Mouse (Mus musculus): ENCODE measurements at regions not wholly inside any gene's neighbourhood (a gene's known extent, or its start where the extent isn't known, plus 50 kb on each side); places are given as distances from the start of the nearest gene placed in this dataset.
"Not testable (repeated sequence)": the region's sequence is repeated elsewhere in the genome, so short reads cannot be mapped to it uniquely, and the experiment has no call there.

- DNase-seq (ENCODE audit: low read depth, low spot score), result not testable (repeated sequence)
Observed at GRCm38 (mm10) chr6:3201507-3201906, 197.9 kb downstream of the Samd9l start.

- DNase-seq (ENCODE audit: low read depth, low spot score), result no peak
Observed at GRCm38 (mm10) chr6:3201107-3201506, 198.3 kb downstream of the Samd9l start.

DNA sequence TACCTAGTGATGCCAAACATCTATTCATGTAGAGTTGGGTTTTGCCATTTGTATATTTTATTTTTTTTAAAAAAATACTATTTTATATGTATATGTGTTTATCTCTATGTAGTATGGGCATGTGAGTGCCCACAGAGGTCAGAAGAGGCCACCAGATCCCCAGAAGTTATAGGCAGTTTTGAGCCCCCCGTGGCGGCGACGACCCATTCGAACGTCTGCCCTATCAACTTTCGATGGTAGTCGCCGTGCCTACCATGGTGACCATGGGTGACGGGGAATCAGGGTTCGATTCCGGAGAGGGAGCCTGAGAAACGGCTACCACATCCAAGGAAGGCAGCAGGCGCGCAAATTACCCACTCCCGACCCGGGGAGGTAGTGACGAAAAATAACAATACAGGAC is 198.8 kb downstream of the Samd9l start:
- DNase-seq (ENCODE audit: low read depth, low spot score), result peak; percentile 69

GRCm38 (mm10) chr6:3192424-3192820 is 206.9 kb downstream of the Samd9l start:
- DNase-seq (ENCODE audit: low read depth, low spot score), result not testable (repeated sequence)

DNA sequence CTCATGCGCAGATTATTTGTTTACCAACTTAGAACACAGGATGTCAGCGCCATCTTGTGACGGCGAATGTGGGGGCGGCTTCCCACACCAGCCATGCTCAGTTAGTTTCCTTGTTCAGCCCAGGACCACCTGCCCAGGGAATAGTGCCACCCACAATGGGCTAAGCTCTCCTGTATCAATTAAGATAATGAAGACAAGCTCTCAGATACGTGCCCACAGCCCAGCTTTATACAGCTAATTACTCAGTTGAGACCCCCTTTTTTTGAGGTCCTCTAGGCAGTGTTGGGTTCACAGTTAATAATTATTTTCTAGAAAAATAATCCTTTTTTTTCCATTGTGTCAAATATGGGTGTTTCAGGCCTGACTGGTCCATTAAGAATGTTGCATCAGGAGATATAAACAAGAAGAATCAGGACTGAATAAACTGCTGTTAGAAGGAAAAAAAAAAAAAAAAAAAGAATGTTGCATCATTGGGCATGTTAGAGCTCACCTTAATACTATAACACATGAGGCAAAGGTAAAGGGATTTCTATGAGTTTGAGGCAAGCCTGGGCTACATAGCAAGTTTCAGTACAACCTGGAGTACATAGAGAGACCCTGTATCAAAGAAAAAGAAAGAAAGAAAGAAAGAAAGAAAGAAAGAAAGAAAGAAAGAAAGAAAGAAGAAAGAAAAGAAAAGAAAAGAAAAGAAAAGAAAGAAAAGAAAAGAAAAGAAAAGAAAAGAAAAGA is 207.5 kb downstream of the Samd9l start:
- DNase-seq (ENCODE audit: low read depth, low spot score), result not testable (repeated sequence)

DNA sequence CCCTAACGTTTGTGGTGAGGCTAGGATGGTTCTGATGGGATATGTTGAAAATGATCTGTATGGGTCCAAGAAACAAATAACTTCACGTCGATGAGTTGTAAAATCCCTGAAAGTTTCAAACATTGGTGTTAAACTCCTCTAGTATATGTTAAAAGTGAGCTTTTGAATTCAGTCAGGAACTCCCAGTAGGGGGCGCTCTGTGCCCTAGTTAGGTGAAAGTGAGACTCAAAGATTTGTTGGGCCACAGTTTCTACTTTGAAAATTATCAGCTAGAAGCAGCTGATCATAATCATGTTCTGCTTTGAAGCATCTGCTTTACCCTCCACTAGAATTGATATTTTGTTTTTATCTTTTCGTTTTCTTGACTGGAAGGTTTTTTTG is 215.6 kb downstream of the Samd9l start:
- DNase-seq (ENCODE audit: low read depth, low spot score), result no peak

DNA sequence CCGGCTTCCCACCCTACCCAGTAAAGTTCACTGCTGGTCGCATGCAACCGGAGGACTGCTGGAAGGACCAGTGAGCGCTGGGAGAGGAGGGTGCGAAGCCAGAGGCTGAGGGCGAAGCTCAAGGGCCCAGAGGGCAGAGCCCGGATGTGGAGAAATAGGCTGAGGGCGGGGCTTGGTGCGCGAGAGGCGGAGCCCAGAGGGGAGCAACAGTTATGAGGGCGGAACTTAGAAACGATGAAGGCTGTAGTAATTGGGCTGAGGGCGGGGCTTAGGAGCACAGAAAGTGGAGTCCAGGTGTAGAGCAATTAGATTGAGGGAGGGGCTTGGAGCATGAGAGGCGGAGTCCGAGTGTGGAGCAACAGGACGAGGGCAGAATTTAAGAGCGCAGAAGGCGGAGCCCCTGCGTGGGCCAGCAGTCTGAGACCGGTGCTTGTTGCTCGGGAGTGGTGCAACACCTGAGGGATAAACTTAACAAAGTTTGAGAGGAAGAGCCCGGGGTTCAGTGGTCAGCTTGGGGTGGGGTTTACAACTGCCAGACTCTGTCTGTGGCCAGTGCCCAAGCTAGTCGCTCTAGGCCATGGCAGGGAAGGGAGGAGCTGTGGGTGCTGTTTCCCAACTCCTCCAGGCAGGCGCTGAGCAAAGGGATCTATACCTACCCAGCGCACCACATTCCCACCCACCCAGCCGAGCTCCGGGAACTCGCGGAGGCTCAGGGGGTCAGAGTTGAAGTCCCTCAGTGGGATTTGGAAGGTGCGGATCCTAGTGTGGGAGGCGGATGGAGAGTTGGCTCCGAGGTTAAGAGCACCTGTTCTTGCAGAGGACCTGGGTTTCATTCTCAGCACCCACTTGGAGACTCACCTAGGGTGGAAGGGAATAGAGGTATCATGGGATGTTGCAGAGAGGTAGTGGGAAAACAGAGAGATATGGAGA is 216.2 kb downstream of the Samd9l start:
- DNase-seq (ENCODE audit: low read depth, low spot score), result peak; percentile 22

DNA sequence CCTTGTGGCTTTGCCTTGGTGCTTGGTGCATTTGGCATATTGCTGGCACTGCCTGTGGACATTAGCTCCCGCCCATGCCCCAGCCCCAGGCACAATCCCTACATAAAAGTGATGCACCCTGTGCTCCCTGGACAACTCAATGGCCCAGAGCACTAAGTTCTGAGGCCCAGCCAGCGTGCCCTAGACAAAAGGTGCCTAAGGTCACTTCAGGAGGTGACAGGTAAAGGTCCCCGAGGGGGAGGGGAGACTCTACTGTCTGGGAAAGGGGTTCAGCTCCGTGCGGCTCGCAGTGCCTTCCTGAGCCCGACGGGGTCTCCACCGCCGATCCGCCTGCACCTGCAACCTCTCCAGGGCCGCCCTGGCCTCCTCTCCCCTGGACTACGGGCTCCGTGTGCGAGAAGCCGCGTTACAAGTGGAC is 216.9 kb downstream of the Samd9l start:
- not testable (repeated sequence) for DNase-seq (ENCODE audit: low read depth, low spot score)

GRCm38 (mm10) chr6:3179603-3180348 is 219.6 kb downstream of the Samd9l start:
- DNase-seq (ENCODE audit: low read depth, low spot score), result not testable (repeated sequence)

- not testable (repeated sequence) for DNase-seq (ENCODE audit: low read depth, low spot score)
Observed at GRCm38 (mm10) chr6:3169479-3169878, 229.9 kb downstream of the Samd9l start.

GRCm38 (mm10) chr6:3166149-3166548 is 233.2 kb downstream of the Samd9l start:
- not testable (repeated sequence) for DNase-seq (ENCODE audit: low read depth, low spot score)

DNA sequence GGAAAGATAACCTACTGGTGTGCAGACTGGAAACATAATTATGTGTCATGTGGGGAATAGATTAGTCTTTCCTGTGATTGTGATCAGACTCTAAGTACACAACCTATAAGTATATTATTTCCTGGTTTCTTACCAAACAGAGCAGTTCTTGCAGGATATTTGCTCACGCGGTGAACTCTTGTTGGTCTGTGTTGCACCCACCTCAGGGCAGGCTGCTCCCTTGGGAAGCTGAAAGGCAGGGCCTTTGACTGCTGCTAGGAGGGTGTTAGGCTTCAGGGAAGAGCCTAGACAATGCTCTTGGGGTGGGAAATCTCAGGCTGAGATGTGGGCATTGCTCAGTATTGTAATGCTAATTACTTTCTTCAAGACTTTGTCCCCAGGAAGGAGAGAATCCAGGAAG is 247.5 kb downstream of the Samd9l start:
- DNase-seq (ENCODE audit: low read depth, low spot score), result not testable (repeated sequence)

DNA sequence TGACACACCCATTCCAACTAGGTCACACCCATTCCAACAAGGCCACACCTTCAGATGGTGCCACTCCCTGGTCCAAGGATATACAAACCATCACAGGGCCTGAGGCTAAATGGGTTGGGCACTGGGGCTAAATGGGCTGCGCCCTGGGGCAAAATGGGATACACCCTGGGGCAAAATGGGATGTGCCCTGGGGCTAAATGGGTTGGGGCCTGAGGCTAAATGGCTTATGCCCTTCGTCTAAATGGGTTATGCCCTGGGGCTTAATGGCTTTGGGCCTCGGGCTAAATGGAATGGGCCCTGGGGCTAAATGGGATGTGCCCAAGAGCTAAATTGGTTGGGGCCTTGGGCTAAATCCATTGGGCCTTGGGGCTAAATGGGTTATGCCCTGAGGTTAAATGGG is 261.5 kb downstream of the Samd9l start:
- not testable (repeated sequence) for DNase-seq (ENCODE audit: low read depth, low spot score)

DNA sequence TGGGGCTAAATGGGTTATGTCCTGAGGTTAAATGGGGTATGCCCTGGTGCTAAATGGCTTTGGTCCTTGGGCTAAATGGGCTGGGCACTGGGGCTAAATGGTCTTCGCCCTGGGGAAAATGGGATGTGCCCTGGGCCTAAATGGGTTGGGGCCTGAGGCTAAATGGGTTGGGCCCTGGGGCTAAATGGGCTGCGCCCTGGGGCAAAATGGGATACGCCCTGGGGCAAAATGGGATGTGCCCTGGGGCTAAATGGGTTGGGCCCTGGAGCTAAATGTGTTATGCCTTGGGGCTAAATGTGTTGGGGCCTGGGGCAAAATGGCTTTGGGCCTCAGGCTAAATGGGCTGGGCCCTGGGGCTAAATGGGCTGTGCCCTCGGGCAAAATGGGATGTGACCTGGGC is 265.6 kb downstream of the Samd9l start:
- not testable (repeated sequence) for DNase-seq (ENCODE audit: low read depth, low spot score)

GRCm38 (mm10) chr6:3116296-3116695 is 283.1 kb downstream of the Samd9l start:
- not testable (repeated sequence) for DNase-seq (ENCODE audit: low read depth, low spot score)

Measured in skeletal muscle tissue, adult 2 months (tissue).